Mouse (Mus musculus): ENCODE results near the gene Ptms. TPM values are rescaled to one million over a fixed set of nuclear protein-coding genes. Genes with fewer than 3 reads are reported as not detected.

The Ptms gene
- total RNA-seq (2014; fragmentation: Nextera tagmentation) (5.6 and 6.3 TPM in 2 replicates), total RNA-seq (2017) (84.9 and 86.4 TPM in 2 replicates), polyA plus RNA-seq (2012) (34.1 and 43.1 TPM in 2 replicates)

DNA sequence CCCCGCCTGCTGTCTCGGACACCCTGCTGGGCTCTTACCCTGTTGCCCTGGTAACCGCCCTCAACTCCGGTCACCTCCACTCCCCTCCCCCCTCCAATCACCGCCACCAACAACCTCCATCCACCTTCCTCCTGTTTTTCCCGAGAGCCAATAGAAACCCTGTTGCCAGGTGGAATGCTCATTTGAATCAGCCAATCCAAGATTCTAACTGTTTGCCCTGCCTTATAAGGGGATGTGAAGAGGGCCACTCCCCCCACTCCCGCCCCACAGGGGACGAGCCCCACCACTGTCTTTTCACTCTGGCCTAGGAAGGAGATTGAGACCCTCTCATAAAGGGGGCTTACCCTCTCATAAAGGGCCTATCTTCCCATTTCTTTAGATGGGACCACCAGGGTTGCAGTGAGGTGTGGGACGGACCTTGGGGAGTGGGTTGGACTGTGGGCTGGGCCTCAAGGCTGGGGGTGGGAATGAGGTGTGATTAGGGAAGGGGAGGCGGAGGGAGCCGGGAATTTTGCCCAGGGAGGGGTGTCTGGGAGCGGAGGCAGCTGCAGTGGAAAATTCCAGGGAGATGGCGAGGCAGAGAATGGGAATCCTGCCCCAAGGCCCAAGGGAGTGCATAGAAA lies at the start of gene Ptms:
Ptms (minus strand) TSS at position 409 of the 623 bp plus-strand sequence.
- TF ChIP-seq GATA2 (IDR thresholded peaks at IDR 0.05; ENCODE audit: borderline replicate concordance, low read depth, low read length), result no peak
- TF ChIP-seq GATA1 (IDR thresholded peaks at IDR 0.05; ENCODE audit: borderline replicate concordance, low read length), result no peak
- no peak for TF ChIP-seq TAL1 (conservative IDR thresholded peaks at IDR 0.05; ENCODE audit: low read depth, low read length)
- TF ChIP-seq CTCF (IDR thresholded peaks at IDR 0.05; ENCODE audit: low read depth, low read length), result no peak
- no peak for TF ChIP-seq POLR2AphosphoS5 (IDR thresholded peaks at IDR 0.05; ENCODE audit: insufficient replicate concordance, low read depth, low read length)
- H3K9me3 ChIP-seq (replicated peaks), result no peaks in the 10 kb centered on the region
- peak; percentile 67 for ATAC-seq (ENCODE audit: extremely low read depth, insufficient number of reproducible peaks, low FRiP score, poor library complexity, severe bottlenecking)
- H3K36me3 ChIP-seq (replicated peaks), result no peaks in the 10 kb centered on the region
- H3K4me3 ChIP-seq (ENCODE audit: low read depth, low read length), result no peak within 1 kb of the TSS
- no peak for DNase-seq (ENCODE audit: low spot score)
- peaks cover 41% of the 10 kb centered on the region for H3K4me1 ChIP-seq (ENCODE audit: insufficient read depth, low read depth, low read length)
- peaks cover 62% of the 10 kb centered on the region for H3K27me3 ChIP-seq (ENCODE audit: insufficient read depth, low read length)

DNA sequence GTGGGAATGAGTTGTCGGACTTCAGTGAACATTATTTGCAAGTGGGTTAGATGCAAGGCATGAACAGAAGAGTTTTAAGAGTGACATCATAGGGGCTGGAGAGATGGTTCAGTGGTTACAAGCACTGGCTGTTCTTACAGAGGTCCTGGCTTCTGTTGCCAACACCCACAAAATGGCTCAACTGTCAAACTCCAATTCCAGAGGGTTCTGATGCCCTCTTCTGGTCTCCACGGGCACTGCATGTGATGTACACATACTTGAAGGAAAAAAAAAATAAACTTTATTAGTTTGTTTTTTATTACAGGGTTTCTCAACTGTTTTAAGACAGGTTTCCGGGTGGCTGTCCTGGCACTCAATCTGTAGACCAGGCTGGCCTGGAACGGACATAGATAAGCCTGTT lies 47.9 kb upstream of the Ptms start:
- Histone ChIP-seq H3K36me3 (replicated peaks) (peaks cover 32% of the 10 kb centered on the region), H3K4me1 (ENCODE audit: insufficient read depth, low read depth, low read length) (peaks cover 31% of the 10 kb centered on the region), H3K4me3 (ENCODE audit: low read depth, low read length) (no peak overlapping the region), H3K27me3 (ENCODE audit: insufficient read depth, low read length) (no peaks in the 10 kb centered on the region; the same call in 1 of the 2 replicates), H3K9me3 (replicated peaks) (no peaks in the 10 kb centered on the region; the same call in 1 of the 2 replicates)
- TF ChIP-seq CTCF (IDR thresholded peaks at IDR 0.05; ENCODE audit: low read depth, low read length), result peak; percentile 46
- no peak for TF ChIP-seq GATA2 (IDR thresholded peaks at IDR 0.05; ENCODE audit: borderline replicate concordance, low read depth, low read length)
- TF ChIP-seq POLR2AphosphoS5 (IDR thresholded peaks at IDR 0.05; ENCODE audit: insufficient replicate concordance, low read depth, low read length), result no peak
- no peak for TF ChIP-seq GATA1 (IDR thresholded peaks at IDR 0.05; ENCODE audit: borderline replicate concordance, low read length)
- TF ChIP-seq TAL1 (conservative IDR thresholded peaks at IDR 0.05; ENCODE audit: low read depth, low read length), result no peak
- DNase-seq (ENCODE audit: low spot score), result no peak
- no peak for ATAC-seq (ENCODE audit: extremely low read depth, insufficient number of reproducible peaks, low FRiP score, poor library complexity, severe bottlenecking)

DNA sequence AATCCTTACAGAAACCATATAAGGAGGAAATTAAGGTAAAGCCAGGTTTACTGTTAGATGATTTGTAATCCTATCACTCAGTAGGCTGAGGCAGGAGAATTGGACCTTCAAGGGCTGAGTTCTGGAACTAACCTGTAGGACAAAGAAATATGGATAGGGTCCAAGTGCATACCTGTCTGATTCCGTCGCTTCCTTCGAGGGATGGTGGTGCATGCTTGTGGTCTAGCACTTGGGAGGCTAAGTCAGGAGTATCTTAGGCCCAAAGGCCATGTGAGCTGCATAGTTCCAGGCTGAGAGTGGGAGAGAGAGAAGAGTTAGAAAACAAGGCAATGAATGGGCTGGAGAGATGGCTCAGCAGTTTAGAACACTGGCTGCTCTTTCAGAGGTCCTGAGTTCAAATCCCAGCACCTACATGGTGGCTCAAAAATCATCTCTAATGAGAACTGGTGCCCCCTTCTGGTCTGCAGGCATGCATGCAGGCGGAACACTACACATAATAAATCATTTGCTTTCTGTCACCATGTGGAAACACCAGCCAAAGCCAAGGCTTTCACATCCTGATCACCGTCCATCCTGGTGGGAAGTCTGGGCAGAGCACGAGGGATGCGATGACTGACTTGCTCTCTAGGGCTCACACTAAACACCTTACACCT lies 46.7 kb upstream of the Ptms start:
- TF ChIP-seq TAL1 (conservative IDR thresholded peaks at IDR 0.05; ENCODE audit: low read depth, low read length) (no peak), GATA1 (IDR thresholded peaks at IDR 0.05; ENCODE audit: borderline replicate concordance, low read length) (no peak), POLR2AphosphoS5 (IDR thresholded peaks at IDR 0.05; ENCODE audit: insufficient replicate concordance, low read depth, low read length) (no peak), CTCF (IDR thresholded peaks at IDR 0.05; ENCODE audit: low read depth, low read length) (peak; percentile 26; the same call in 1 of the 2 replicates), GATA2 (IDR thresholded peaks at IDR 0.05; ENCODE audit: borderline replicate concordance, low read depth, low read length) (no peak)
- DNase-seq (ENCODE audit: low spot score) (no peak), ATAC-seq (ENCODE audit: extremely low read depth, insufficient number of reproducible peaks, low FRiP score, poor library complexity, severe bottlenecking) (no peak)
- H3K9me3 ChIP-seq (replicated peaks), result no peaks in the 10 kb centered on the region; the same call in 1 of the 2 replicates
- peaks cover 41% of the 10 kb centered on the region for H3K4me1 ChIP-seq (ENCODE audit: insufficient read depth, low read depth, low read length)
- no peaks in the 10 kb centered on the region; the same call in 1 of the 2 replicates for H3K27me3 ChIP-seq (ENCODE audit: insufficient read depth, low read length)
- H3K36me3 ChIP-seq (replicated peaks), result peaks cover 43% of the 10 kb centered on the region
- peak overlapping the region; percentile 84 for H3K4me3 ChIP-seq (ENCODE audit: low read depth, low read length)

DNA sequence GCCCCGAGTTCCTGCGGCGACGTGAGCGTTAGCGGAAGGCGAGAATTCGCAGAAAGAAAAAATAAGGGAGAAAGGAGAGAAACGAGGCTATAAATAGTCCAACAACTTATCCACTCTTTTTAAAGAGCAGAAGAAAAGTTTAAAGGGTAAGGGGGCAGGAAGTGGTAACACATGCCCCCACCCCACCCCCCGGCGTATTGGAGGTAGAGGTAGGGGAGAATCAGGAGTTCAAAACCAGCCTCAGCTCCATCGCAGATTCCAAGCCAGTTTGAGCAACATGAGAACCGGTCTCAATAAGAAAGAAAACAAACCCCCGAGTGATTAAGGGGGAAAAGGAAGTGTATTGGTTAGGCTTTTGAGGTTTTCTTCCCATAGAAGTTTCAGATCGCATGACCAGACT lies 45.8 kb upstream of the Ptms start:
- DNase-seq (ENCODE audit: low spot score) (no peak), ATAC-seq (ENCODE audit: extremely low read depth, insufficient number of reproducible peaks, low FRiP score, poor library complexity, severe bottlenecking) (no peak)
- Histone ChIP-seq H3K27me3 (ENCODE audit: insufficient read depth, low read length) (no peaks in the 10 kb centered on the region), H3K36me3 (replicated peaks) (peaks cover 52% of the 10 kb centered on the region), H3K4me1 (ENCODE audit: insufficient read depth, low read depth, low read length) (peaks cover 48% of the 10 kb centered on the region), H3K4me3 (ENCODE audit: low read depth, low read length) (peak overlapping the region; percentile 84), H3K9me3 (replicated peaks) (no peaks in the 10 kb centered on the region; the same call in 1 of the 2 replicates)
- no peak for TF ChIP-seq POLR2AphosphoS5 (IDR thresholded peaks at IDR 0.05; ENCODE audit: insufficient replicate concordance, low read depth, low read length)
- no peak for TF ChIP-seq TAL1 (conservative IDR thresholded peaks at IDR 0.05; ENCODE audit: low read depth, low read length)
- no peak for TF ChIP-seq CTCF (IDR thresholded peaks at IDR 0.05; ENCODE audit: low read depth, low read length)

DNA sequence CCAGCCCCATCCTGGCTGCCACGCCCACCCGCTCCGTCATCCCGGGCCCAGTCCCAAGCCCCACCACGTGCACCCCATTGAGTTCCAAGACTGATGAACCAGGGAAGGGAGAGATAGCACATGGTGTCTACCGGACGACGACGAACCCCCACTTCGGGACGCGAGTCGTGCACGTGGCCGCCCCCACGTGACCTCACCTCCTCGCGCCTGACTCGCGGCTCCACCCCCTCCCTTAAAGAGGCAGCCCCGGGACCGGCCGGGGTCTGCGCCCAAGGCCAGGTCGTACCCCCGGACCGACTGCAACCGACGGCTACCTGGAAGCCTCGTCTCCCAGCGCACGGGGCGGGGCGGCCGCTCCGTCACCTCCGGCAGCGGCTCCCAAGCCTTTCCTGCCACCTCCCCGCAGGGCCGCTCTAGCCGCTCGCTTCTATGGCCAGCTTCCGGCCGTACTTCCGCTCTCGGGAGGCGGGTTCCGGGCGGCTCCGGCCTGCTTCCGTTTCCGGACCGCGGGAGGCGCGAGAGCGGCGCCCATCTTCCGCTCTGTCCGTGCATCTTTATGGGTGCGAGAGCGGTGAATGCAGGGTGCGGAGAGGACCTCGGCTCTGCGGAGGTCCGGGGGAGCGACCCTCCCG lies 45.3 kb upstream of the Ptms start, which contains the start of gene Cops7a:
Cops7a (minus strand) TSS at position 451 of the 632 bp plus-strand sequence.
- ATAC-seq (ENCODE audit: extremely low read depth, insufficient number of reproducible peaks, low FRiP score, poor library complexity, severe bottlenecking), result peak; percentile 82
- H3K36me3 ChIP-seq (replicated peaks), result peaks cover 57% of the 10 kb centered on the region

DNA sequence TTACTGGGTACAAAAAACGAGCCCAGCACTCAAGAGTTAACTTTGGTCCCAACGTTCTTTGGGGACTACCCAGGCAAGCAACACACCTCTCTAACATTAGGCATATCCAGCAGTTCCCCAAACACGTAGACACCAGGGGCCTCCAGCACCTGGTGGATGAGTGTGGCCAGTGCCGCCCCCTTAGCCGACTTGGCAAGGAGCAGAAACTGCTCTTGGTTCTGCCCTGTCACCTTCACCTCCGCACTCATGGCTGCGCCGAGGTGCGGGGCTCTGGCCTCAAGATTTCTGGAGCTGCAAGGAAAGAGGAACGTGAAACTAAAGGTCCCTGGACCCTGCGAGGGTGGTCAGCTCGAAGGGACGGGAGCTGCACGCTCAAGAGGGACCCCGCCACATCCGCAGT lies 44.7 kb upstream of the Ptms start:
- no peaks in the 10 kb centered on the region; the same call in 1 of the 2 replicates for H3K9me3 ChIP-seq (replicated peaks)
- no peaks in the 10 kb centered on the region for H3K27me3 ChIP-seq (ENCODE audit: insufficient read depth, low read length)
- H3K4me3 ChIP-seq (ENCODE audit: low read depth, low read length), result peak overlapping the region; percentile 84
- H3K4me1 ChIP-seq (ENCODE audit: insufficient read depth, low read depth, low read length), result peaks cover 54% of the 10 kb centered on the region
- no peak for ATAC-seq (ENCODE audit: extremely low read depth, insufficient number of reproducible peaks, low FRiP score, poor library complexity, severe bottlenecking)
- H3K36me3 ChIP-seq (replicated peaks), result peaks cover 63% of the 10 kb centered on the region
- peak; percentile 26 for DNase-seq (ENCODE audit: low spot score)
- TF ChIP-seq CTCF (IDR thresholded peaks at IDR 0.05; ENCODE audit: low read depth, low read length), result no peak
- TF ChIP-seq TAL1 (conservative IDR thresholded peaks at IDR 0.05; ENCODE audit: low read depth, low read length), result no peak
- TF ChIP-seq POLR2AphosphoS5 (IDR thresholded peaks at IDR 0.05; ENCODE audit: insufficient replicate concordance, low read depth, low read length), result no peak
- no peak for TF ChIP-seq GATA2 (IDR thresholded peaks at IDR 0.05; ENCODE audit: borderline replicate concordance, low read depth, low read length)
- TF ChIP-seq GATA1 (IDR thresholded peaks at IDR 0.05; ENCODE audit: borderline replicate concordance, low read length), result no peak

More for the DNA sequence above, 45.3 kb upstream of the Ptms start, which contains the start of gene Cops7a:
- peak; percentile 91 for DNase-seq (ENCODE audit: low spot score)
- H3K4me1 ChIP-seq (ENCODE audit: insufficient read depth, low read depth, low read length), result peaks cover 50% of the 10 kb centered on the region
- no peaks in the 10 kb centered on the region for H3K27me3 ChIP-seq (ENCODE audit: insufficient read depth, low read length)
- no peak for TF ChIP-seq CTCF (IDR thresholded peaks at IDR 0.05; ENCODE audit: low read depth, low read length)
- no peak for TF ChIP-seq TAL1 (conservative IDR thresholded peaks at IDR 0.05; ENCODE audit: low read depth, low read length)
- no peak for TF ChIP-seq POLR2AphosphoS5 (IDR thresholded peaks at IDR 0.05; ENCODE audit: insufficient replicate concordance, low read depth, low read length)
- no peak for TF ChIP-seq GATA1 (IDR thresholded peaks at IDR 0.05; ENCODE audit: borderline replicate concordance, low read length)
- TF ChIP-seq GATA2 (IDR thresholded peaks at IDR 0.05; ENCODE audit: borderline replicate concordance, low read depth, low read length), result no peak
- H3K9me3 ChIP-seq (replicated peaks), result no peaks in the 10 kb centered on the region; the same call in 1 of the 2 replicates
- peak within 1 kb of the TSS; percentile 84 for H3K4me3 ChIP-seq (ENCODE audit: low read depth, low read length)

Measured in G1E (cell line).